Mouse (Mus musculus) T-cell, adult 66 days (primary cell): ENCODE measurements around the gene Clec4f. TPM values are rescaled to one million over a fixed set of nuclear protein-coding genes. Genes with fewer than 3 reads are reported as not detected.

Experiments used
- total RNA-seq, 2 experiments: library from RNA; stranded (reverse); gene quantifications; 3 replicates in 1 of 2; 4 replicates in 1 of 2; pipeline ENCODE4 v1.2.4; 2023

The Clec4f gene
- total RNA-seq: not detected

DNA sequence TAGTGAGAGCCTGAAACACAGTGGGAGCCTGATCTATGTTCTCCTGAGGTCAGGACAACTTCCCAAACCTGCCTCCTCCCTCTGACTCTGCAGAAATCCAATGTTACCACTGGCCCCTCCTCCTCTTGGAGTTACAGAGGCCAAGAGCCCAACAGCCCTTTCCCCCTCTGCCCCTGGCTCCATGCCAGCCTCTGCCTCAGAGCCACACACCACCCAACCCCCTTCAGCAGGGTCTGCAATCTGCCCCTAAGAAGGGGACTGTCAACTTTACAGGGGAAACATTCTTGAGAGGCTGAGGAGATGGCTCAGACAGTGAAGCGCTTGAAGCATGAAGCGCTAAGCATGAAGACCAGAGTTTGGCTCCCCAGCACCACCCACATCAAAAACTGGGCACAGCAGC, at the start of gene Clec4f:
TSS of gene Clec4f (minus strand) at position 101 of the 400 bp plus-strand sequence.

DNA sequence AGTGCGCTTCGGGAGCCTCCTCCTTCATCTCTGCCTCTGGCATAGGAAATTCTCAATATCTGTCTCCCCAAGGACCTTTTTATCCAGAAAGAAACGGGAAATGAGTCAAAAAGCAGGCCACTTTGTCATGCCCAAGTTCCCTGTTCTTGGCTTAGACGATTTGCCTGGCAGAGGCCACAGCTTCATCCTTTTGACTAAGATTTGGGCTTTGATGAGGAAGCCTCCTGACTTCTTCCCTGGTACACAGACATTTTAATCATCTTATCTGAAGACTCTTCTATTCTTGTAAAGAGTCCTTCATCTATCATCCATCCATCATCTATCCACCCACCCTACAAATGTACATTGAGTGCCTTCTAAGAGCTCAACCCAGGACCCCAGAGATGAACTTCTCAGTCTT, 21.8 kb upstream of the Clec4f start, which contains the start of gene Cd207:
TSS of gene Cd207 (minus strand) at position 101 of the 400 bp plus-strand sequence.

Other genes starting within 250 kb of the Clec4f start
- gene Tet3, start 197.1 kb downstream of the Clec4f start, total RNA-seq: 100 to 1,000 TPM; 158 to 168 TPM
- gene Dguok, start 149.2 kb downstream of the Clec4f start, total RNA-seq: 10 to 100 TPM; 49.1 to 52.2 TPM
- 1 to 10 TPM; 1.1 to 1.2 TPM for gene Actg2, start 119.9 kb downstream of the Clec4f start, total RNA-seq
- 10 to 100 TPM; 21.1 to 21.8 TPM for gene Stambp, start 83.5 kb downstream of the Clec4f start, total RNA-seq
- not detected for gene Cd207, start 21.7 kb upstream of the Clec4f start, total RNA-seq
- gene Vax2, start 55.1 kb upstream of the Clec4f start, total RNA-seq: not detected
- not detected for gene Atp6v1b1, start 86.8 kb upstream of the Clec4f start, total RNA-seq
- gene Ankrd53, start 106.5 kb upstream of the Clec4f start, total RNA-seq: not detected
- gene Tex261, start 119.6 kb upstream of the Clec4f start, total RNA-seq: 10 to 100 TPM; 72.8 to 73.6 TPM
- 10 to 100 TPM in 1 of 2 experiments, 1 to 10 TPM in 1; 8.4 to 11.4 TPM for gene Nagk, start 138.8 kb upstream of the Clec4f start, total RNA-seq
- 10 to 100 TPM; 63.0 to 66.8 TPM for gene Paip2b, start 175.6 kb upstream of the Clec4f start, total RNA-seq
- 100 to 1,000 TPM; 141 to 173 TPM for gene Zfp638, start 210.9 kb upstream of the Clec4f start, total RNA-seq